Mouse (Mus musculus): ENCODE data around the gene Tead2.

Gene Tead2

DNA sequence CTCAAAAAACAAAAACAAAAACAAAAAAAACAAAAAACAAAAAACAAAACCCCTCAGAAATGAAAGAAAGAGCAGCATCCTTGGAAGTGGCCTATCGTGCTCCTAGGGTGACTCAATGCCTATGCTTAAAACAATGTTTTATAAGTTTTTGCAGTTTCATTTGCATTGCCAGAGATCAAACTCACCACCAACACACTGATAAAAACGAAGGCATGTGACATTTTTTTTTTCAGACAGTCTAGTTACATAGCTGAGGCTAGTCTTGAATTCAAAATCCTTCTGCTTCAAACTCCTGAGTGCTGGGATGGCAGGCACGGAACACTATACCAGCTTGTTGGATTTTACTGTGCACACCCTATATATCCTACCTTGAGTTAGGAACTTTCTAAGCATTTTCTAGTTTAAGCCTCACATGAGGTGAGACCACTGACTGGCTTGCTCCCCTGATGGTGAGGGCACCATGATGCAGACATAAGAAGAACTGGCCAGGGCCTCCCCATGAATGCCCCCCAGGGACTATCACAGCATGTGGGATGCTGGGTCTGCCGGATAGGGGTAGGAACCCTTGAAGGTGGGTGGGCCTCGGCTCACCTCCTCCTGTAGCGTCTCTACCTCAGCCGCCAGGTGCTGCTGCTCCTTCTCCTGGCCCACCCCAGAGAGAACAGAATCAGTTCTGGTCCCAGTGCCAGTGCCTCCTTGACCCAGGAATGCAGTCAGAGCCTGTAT, 22.8 kb upstream of the Tead2 start:
- DNase-seq = no peak

DNA sequence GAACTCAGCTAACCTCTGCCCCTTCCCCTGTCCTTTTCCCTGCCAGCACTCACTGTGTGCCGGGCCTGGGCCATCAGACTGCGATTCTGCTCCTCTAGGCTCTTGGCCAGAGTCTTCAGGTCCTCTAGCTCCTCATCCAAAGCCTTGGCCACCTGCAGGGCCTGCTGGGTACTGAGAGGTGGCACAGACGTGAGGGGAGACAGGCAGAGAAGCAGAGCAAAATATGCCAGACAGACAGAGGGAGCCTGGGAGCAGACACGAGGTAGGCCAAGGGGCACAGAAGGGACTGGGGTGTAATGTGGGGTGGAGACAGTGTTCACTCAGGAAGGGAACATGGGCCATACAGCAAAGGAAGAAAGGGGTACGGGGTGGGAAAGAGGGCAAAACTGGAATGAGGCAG, 22.1 kb upstream of the Tead2 start:
- DNase-seq = no peak

GRCm38 (mm10) chr7:45193871-45194785, 21.4 kb upstream of the Tead2 start:
- DNase-seq = no peak

- DNase-seq = no peak
These were observed 20.0 kb upstream of the Tead2 start for GRCm38 (mm10) chr7:45195341-45196175.

GRCm38 (mm10) chr7:45196176-45196535, 19.4 kb upstream of the Tead2 start:
- no peak for DNase-seq

DNA sequence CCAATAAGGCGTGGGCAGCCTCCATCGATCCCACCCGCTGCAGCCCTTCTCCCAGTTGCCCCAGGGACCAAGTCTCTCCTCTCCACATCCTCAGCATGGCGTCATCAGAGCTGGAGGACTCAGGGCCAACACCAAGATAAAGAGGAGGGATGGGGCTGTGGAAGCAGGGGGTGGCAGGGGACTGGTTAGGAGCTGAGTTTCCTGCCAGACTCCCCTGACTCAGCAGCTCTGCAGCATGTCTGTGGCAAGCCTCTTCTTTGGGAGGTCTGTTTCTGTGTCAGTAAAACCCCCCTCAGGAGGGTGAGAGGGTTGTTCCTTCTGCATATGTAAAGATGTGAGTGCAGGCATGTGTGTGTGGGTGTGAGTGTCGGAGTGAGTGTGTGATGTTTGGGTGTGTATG, 18.6 kb upstream of the Tead2 start:
- DNase-seq = no peak

DNA sequence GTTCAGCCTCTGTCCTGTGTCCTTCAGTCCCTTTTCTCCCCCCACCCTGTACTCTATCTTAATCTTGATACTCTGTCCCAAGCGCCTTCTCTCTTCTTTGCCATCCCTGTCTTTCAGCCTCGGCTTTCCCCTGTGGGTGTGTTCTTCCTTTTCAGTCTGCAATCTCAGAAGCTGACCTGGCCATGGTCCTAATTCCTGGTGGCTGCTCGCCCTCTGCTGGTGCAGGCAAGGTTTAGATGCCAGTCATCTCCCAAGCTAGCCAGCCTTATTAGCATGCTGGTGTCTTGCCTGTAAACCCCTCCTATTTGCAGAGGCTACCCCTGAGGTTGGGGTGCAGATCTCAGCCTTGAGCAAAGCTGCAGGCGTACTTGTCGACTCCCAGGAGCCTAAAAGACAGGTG, 17.1 kb upstream of the Tead2 start:
- DNase-seq = peak; percentile 94

DNA sequence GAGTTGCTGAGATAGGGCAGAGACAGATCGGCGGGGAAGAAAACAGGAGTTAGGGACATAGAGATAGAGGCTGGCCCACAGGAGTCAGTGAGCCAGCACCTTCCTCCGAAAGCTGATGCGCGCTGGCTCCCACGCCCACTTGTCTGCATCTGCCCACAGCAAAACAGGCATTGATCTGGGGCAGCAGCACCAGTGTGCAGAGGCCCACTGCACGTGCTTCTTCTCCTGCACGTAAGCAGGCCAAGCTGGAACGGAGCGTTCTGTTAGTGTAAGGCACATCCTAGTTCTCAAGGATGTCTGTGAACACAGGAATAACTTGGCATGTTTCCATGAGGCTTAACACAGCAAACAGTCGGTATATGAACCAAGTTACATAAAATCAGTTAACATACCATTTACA, 16.6 kb upstream of the Tead2 start:
- no peak for DNase-seq

DNA sequence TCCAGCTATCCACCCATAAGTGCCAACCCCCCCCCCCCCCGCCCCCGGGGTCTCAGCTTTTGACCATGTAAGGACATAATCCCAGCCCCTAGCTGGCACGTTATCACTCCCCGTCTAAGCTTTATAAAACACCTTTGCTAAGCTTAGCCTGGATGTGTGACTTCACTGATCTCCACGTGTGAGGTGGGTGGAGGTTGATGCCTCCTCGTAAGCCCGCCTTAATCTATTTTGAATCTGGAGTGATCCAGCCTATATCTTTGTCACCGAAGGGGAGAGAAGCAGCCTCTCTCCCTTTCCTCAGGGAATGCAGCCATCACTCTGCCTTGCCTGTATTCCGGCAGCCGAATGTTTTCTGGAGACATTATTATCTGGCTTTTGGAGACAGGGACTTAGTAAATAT, 12.9 kb upstream of the Tead2 start:
- DNase-seq = no peak

GRCm38 (mm10) chr7:45204380-45205143, 11.0 kb upstream of the Tead2 start, which contains the start of gene Ccdc155:
Ccdc155 (minus strand) TSS chr7:45204892.
- DNase-seq = peak; percentile 99

- no peak for DNase-seq
These were observed 7.3 kb upstream of the Tead2 start for GRCm38 (mm10) chr7:45208260-45208659.

- no peak for DNase-seq
These were observed 4.5 kb upstream of the Tead2 start for GRCm38 (mm10) chr7:45211070-45211469.

DNA sequence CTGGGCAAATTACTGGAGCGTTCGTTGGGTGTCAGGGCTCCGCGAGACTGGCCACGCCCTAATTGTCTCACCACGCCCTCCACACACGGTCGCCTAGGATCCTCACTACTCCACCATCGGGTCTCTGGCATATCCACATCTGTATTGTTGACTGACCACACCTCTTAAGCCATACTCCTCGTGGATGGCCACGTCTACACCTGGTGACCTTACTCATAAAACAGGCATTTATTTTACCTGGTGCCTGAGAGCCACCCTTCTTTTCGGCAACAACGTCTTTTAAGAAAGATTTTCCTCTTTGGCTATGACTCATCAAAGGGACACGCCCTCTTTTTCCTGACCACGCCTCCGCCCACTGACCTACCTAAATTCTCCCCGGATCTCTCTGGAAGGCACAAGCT, 3.7 kb upstream of the Tead2 start, which contains the start of gene Dkkl1:
TSS of gene Dkkl1 (minus strand) at position 297 of the 401 bp plus-strand sequence.
- DNase-seq = no peak

DNA sequence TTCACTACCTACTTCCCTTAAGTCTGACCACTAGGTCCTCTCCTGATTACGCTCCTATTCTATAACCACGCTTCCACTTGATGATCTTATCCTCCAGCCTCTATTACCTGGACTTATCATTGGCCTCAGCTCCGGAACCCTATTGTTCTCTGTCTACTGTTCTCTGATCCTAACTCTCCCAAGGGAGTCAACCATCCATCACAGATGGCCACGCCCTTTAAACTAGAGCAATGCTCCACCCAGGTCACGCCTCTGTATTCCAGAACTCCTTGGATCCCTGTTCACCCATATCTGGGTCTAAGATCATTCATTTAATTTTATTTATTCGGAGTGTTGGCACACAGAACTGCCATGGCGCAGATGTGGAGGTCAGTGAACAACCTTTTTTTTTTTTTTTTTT, 3.2 kb upstream of the Tead2 start:
- DNase-seq = no peak

GRCm38 (mm10) chr7:45213708-45214107, 1.8 kb upstream of the Tead2 start:
- DNase-seq = no peak

GRCm38 (mm10) chr7:45216442-45217183, 1.1 kb downstream of the Tead2 start:
- DNase-seq = peak; percentile 97

DNA sequence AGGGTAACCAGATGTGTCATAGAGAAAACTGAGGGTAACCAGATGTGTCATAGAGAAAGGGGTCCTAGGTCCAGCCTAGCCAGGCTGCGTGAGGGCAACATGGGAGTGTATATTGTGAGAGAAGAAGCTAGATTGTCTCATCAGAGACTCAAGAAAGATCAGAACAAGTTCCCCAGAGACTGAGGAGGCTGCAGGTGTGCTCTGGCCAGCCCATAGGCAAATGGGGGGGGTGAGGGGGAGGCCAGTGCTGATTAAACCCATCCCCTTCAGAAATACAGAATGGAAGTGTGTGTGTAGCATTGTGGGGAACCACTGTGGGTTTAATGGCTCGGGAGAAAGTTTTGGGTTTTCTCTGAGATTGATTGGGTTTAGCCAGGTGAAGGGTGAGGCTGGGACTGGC, 6.1 kb downstream of the Tead2 start:
- no peak for DNase-seq

- DNase-seq = no peak
These were observed 9.3 kb downstream of the Tead2 start for GRCm38 (mm10) chr7:45224826-45225225.

DNA sequence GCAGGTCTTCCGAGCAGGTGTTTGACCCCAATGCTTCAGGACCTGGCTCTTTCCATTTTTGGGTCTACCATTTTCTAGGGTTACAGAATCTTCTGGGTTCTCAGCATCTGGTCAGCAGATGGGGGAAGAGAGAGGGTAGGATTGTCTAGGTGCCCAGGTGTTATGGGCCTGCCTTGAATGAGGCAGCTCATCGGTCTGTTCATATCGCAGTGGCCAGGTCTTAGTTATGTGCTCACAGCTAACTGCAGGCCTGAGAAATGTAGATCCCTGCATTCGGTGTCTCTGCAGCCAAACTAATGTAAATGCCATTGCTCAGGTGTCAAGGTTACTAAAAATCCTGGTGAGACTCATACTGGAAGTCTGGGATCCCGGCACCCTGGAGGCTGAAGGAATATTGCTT, 10.9 kb downstream of the Tead2 start:
- peak; percentile 74 for DNase-seq

DNA sequence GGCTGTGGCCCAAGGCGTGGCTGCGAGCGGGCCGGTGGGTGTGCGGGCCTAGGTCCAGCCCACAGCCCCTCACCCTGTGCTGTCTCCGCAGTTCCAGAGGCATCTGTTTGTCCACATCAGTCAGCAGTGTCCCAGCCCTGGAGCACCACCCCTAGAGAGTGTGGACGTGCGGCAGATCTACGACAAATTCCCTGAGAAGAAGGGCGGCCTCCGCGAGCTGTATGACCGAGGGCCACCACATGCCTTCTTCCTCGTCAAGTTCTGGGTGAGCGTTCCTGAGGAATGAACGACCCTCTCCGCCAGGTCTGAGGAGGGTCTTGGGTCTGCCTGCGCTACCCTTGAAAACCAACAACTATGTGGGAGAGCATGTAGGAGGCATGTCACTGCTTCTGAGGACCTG, 13.0 kb downstream of the Tead2 start:
- peak; percentile 78 for DNase-seq

GRCm38 (mm10) chr7:45229046-45229445, 13.5 kb downstream of the Tead2 start:
- no peak for DNase-seq

All from heart, adult 11 months (tissue).